Mouse (Mus musculus) mouse embryonic stem cell (cell line): ENCODE results near the gene Capza2.
"Not testable (repeated sequence)": the region's sequence is repeated elsewhere in the genome, so short reads cannot be mapped to it uniquely, and the experiment has no call there.

Experiments used
- in situ Hi-C, 2 experiments: fragments of 300-500 bp; cut with MboI; formaldehyde crosslinking; loops; 1 replicate in 1 of 2; 3 replicates in 1 of 2; pipeline ENCODE4 v1.14.3; 2019 to 2020; ENCODE audit warnings: low sequenced_read_pairs in 2 of 2, low pct_unique_long_range_greater_than_20kb in 1 of 2, mixed read lengths in 1 of 2; ENCODE audit not compliant: unreplicated experiment in 1 of 2

Gene Capza2

DNA sequence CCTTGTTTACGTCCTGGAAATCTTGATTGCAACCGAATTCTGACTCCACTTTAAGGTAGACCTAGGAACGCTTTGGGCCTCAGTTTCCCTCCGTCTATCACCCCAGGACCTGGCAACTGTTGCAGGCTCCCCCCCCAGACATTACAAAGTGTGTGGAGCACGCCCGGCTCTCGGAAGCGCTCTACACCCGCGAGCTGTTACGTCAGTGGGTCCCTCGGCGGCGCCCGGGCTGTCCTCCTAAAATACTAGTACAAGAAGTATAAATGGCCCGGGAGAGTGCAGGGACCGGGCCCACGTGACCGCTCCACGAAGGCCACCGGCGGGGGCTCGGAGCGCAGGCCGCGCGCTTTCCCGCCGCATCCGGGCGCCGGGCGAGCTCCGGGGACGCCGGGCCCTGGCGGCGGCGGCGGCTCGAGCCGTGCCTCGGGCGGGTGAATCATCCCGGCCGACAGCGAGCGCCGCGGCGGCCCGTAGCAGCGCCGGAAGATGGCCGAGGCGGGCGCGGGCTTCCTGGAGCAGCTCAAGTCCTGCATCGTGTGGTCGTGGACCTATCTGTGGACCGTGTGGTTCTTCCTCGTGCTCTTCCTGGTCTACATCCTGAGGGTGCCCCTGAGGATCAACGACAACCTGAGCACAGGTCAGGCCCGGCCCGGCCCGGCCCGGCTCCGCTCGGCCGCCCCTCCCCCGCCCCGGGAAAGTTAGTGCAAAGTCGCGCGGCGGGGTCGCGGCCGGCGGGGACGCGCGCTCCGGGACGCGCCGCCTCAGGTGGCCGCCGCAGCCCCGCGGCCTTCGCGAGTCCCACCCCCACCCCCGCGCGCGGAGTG is 57.9 kb downstream of the Capza2 start:
- in situ Hi-C loops, result loop anchor here in 1 of 2 experiments (10.0 kb wide), 1 partner anchor 151 kb away; no protein-coding TSS in a partner anchor

DNA sequence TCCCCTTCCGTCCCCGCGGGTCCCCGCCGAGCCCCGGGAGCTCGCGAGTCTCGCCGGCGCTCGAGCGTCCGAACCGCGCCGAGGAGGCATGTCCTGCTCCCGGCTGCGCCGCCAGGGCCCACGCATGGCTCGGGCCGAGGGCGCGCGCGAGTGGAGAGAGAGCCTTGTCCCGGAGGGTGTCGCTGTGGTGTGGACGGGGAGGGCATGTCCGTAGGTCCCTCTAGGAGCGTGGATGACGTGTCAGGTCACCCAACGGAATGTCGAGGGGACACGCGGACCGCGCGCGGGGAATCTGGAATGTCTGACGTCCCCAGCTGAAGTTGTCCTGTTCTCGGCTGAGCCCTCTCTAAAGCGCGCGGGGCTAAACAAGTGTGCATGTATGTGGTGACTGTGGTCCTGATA is 58.5 kb downstream of the Capza2 start:
- in situ Hi-C loops, result loop anchor here in 1 of 2 experiments (10.0 kb wide), 1 partner anchor 150 kb away; no protein-coding TSS in a partner anchor

DNA sequence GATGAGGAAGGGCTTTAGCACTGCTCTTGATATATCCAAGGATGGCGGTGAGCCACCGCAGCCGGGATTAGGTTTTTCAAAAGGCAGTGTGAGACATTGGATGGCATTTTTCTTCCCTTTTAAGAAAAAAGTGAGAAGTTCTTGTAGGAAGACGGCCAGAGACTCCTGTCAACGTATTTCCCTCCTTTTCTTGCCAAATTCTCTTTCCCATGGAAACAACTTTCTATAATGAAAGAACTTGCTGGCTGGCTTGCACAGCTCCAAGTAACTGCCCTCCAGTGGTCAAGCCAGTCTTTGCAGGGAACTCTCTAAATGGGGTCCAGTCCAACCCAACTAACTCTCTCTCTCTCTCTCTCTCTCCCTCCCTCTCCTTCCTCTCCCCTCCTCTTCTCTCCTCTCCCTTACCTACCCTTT is 60.3 kb downstream of the Capza2 start:
- in situ Hi-C loops, result loop anchor here in 1 of 2 experiments (10.0 kb wide), 1 partner anchor 148 kb away; no protein-coding TSS in a partner anchor

DNA sequence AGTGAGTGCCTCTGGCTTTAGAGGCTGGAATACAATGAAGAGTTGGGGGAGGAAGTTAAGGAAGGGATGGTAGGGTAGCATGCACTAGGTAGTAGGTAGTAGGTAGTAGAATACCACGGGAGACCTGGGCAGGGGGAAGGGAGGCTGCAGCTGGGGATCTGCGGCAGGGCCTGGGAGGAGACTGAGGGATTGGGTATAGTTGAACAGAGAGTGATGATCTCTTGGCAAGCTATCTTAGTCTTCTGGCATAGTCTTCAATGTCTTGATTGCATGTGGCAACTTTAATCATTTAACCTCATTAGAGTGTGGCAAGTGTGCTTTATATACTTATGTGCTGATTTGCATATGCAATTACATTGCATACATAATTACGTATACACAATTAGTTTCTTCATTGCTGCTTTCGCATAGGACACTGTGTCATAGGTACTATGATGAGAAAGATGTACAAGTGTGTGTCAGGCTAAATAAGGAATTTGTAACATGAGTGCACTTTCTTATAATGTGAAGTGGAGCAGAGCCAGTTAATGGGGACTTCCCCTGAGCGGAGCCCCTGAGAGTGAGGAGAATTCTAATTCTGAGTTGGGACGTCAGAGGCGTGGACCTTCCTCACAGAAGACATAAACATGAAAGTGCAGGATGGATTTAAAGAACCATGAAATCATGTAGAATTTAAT is 65.0 kb downstream of the Capza2 start:
- in situ Hi-C loops, result no loop called here

DNA sequence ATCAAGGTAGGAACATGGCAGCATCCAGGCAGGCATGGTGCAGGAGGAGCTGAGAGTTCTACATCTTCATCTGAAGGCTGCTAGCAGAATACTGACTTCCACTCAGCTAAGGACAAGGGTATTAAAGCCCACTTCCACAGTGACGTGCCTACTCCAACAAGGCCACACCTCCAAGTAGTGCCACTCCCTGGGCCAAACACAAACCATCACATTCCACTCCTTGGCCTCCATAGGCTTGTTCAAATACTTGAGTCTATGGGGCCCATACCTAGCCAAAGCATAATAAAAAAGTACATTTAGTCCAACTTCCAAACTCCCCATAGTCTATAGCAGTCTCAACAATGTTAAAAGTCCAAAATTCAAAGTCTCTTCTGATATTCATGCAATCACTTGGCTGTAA is 68.0 kb downstream of the Capza2 start:
- in situ Hi-C loops, result not testable (repeated sequence)

DNA sequence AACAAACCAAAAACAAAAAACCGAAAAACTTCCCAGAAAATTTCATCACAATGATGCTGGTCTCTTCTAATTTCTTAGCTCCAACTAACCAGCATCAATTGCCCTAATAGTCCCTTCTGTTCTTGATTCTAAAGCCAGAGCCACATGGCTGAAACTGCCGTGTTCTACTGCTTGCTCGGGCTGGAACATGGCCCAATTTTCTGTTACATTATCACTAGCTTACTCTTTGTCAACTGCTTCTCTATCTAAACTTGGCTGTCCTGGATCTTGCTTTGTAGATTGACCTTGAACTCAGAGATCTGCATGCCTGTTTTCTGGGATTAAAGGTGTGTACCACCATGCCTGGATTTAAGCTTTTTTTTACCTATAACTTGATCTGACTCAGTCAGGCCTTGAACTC is 69.9 kb downstream of the Capza2 start:
- in situ Hi-C loops, result no loop called here
